ENCODE assay signal across 7 mouse cellular contexts in the genomic region with DNA sequence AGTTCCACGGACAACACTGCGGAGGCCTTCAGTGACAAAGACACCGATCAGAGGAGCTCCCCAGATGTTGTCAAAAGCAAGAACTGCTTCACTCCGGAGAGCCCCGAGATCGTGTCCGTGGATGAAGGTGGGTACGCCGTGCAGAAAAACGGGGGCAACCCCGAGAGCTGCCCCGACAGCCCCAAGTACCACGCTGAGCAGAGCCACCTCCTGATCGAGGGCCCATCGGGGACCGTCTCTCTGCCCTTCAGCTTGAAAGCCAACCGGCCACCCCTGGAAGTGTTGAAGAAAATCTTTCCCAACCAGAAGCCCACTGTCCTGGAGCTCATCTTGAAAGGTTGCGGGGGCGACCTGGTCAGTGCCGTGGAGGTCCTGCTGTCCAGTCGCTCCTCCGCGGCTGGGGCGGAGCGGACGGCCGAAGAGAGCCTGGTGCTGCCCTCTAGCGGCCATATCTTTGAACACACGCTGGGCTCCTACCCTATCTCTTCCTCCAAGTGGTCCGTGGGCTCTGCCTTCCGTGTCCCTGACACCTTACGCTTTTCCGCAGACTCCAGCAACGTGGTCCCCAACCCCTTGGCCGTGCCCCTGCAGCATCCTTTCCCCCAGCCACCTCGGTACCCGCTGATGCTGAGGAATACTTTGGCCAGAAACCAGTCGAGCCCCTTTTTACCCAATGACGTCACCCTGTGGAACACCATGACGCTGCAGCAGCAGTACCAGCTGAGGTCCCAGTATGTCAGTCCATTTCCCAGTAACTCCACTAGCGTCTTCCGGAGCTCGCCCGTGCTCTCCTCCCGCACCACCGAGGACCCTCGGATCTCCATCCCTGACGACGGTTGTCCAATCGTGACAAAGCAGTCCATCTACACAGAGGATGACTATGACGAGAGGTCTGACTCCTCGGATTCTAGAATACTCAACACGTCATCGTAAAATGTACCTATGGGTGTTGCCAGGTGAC. TPM values are rescaled to one million over a fixed set of nuclear protein-coding genes. Genes with fewer than 3 reads are reported as not detected.
DNase-seq lines count a peak whose midpoint lies in the region; ATAC-seq and TF ChIP-seq lines count a peak whose summit lies in the region.

No protein-coding gene starts in this region.

- H3K4me3 ChIP-seq in embryonic facial prominence, embryonic 11.5 days (ENCODE audit: low read depth, low read length): peak overlapping the region; percentile 19; the same call in 1 of the 2 replicates
- H3K4me3 ChIP-seq in heart, embryonic 10.5 days: peak overlapping the region; percentile 50
- H3K4me3 ChIP-seq in liver, adult 2 months (ENCODE audit: insufficient read depth, low read depth, low read length): peak overlapping the region; percentile 25; the same call in 1 of the 2 replicates
- peak overlapping the region; percentile 35 for H3K4me3 ChIP-seq in midbrain, embryonic 16.5 days (ENCODE audit: low read depth, low read length)

- no peak overlapping the region for H3K27ac ChIP-seq in embryonic facial prominence, embryonic 11.5 days (replicated peaks; ENCODE audit: low read depth, low read length)
- no peak overlapping the region for H3K27ac ChIP-seq in heart, embryonic 10.5 days
- no peak overlapping the region for H3K27ac ChIP-seq in liver, adult 2 months (replicated peaks; ENCODE audit: insufficient read depth, low read depth, low read length)
- H3K27ac ChIP-seq in midbrain, embryonic 16.5 days (ENCODE audit: low read length): no peak overlapping the region

- H3K9me3 ChIP-seq in embryonic facial prominence, embryonic 11.5 days (replicated peaks; ENCODE audit: control insufficient read depth, low read length): no peaks in the 10 kb centered on the region
- 0 out of 2 replicates have a peak, but pooled peaks cover 2% of the 10 kb centered on the region for H3K9me3 ChIP-seq in heart, embryonic 10.5 days
- no peaks in the 10 kb centered on the region for H3K9me3 ChIP-seq in midbrain, embryonic 16.5 days (replicated peaks; ENCODE audit: control insufficient read depth, low read length, poor library complexity, severe bottlenecking)

- H3K79me2 ChIP-seq in liver, adult 2 months (ENCODE audit: control insufficient read depth, insufficient read depth, low read length): no peaks in the 10 kb centered on the region

- ATAC-seq in embryonic facial prominence, embryonic 11.5 days (replicated peaks; ENCODE audit: insufficient number of reproducible peaks, low FRiP score, low TSS enrichment, low read depth): peak; percentile 44; the same call in 1 of the 2 replicates
- ATAC-seq in midbrain, embryonic 16.5 days: peak; percentile 66

- peak; percentile 84 for TF ChIP-seq CTCF in liver, adult 2 months (IDR thresholded peaks at IDR 0.05; ENCODE audit: low read depth, low read length)

- H3K36me3 ChIP-seq in embryonic facial prominence, embryonic 11.5 days (replicated peaks; ENCODE audit: control insufficient read depth, insufficient read depth, low read depth, low read length): no peaks in the 10 kb centered on the region
- H3K36me3 ChIP-seq in heart, embryonic 10.5 days: no peaks in the 10 kb centered on the region
- no peaks in the 10 kb centered on the region for H3K36me3 ChIP-seq in liver, adult 2 months (ENCODE audit: control insufficient read depth, insufficient read depth, low read length)
- H3K36me3 ChIP-seq in midbrain, embryonic 16.5 days (ENCODE audit: control insufficient read depth, insufficient read depth, low read length): no peaks in the 10 kb centered on the region

- TF ChIP-seq POLR2A in liver, adult 2 months (IDR thresholded peaks at IDR 0.05; ENCODE audit: extremely low read depth, insufficient read depth, low read length): no peak

- H3K9ac ChIP-seq in embryonic facial prominence, embryonic 11.5 days (replicated peaks; ENCODE audit: low read length): no peak overlapping the region
- peak overlapping the region; percentile 33; the same call in 1 of the 2 replicates for H3K9ac ChIP-seq in liver, adult 2 months (ENCODE audit: low read depth, low read length)
- H3K9ac ChIP-seq in midbrain, embryonic 16.5 days (ENCODE audit: low read depth, low read length): no peak overlapping the region

- 25% methylated on average over 54 of the region's 54 CpGs for WGBS in embryonic facial prominence, embryonic 11.5 days
- WGBS in heart, embryonic 10.5 days: 30% methylated on average over 54 of the region's 54 CpGs
- WGBS in liver, adult 2 months: 27% methylated on average over 54 of the region's 54 CpGs
- 32% methylated on average over 54 of the region's 54 CpGs for WGBS in midbrain, embryonic 16.5 days

- DNase-seq in adrenal gland, postnatal 36 days: peak; percentile 72 to 82
- peak; percentile 79 for DNase-seq in embryonic facial prominence, embryonic 11.5 days (ENCODE audit: low spot score)
- peak; percentile 81 for DNase-seq in heart, embryonic 10.5 days (ENCODE audit: low spot score)
- peak; percentile 58 for DNase-seq in kidney, adult 9 months
- DNase-seq in liver, adult 2 months (ENCODE audit: extremely low read depth, low read depth, low spot score): peak; percentile 28
- DNase-seq in spleen, postnatal 10 days (ENCODE audit: low spot score in 2 of 2): peak; percentile 40 to 74

- peaks cover 64% of the 10 kb centered on the region for H3K27me3 ChIP-seq in embryonic facial prominence, embryonic 11.5 days (ENCODE audit: control insufficient read depth, insufficient read depth, low read length)
- H3K27me3 ChIP-seq in heart, embryonic 10.5 days (ENCODE audit: insufficient read depth, poor library complexity, severe bottlenecking): peaks cover 100% of the 10 kb centered on the region
- no peaks in the 10 kb centered on the region for H3K27me3 ChIP-seq in liver, adult 2 months (ENCODE audit: control insufficient read depth, insufficient read depth, low read length)
- H3K27me3 ChIP-seq in midbrain, embryonic 16.5 days (ENCODE audit: control insufficient read depth, insufficient read depth, low read depth, low read length): peaks cover 74% of the 10 kb centered on the region

- H3K4me2 ChIP-seq in embryonic facial prominence, embryonic 11.5 days (ENCODE audit: low read depth, low read length): peak overlapping the region; percentile 36
- H3K4me2 ChIP-seq in midbrain, embryonic 16.5 days (ENCODE audit: low read length): peak overlapping the region; percentile 51

- no peaks in the 10 kb centered on the region for H3K4me1 ChIP-seq in embryonic facial prominence, embryonic 11.5 days (ENCODE audit: control insufficient read depth, insufficient read depth, low read length)
- H3K4me1 ChIP-seq in heart, embryonic 10.5 days: peaks cover 9% of the 10 kb centered on the region
- peaks cover 7% of the 10 kb centered on the region for H3K4me1 ChIP-seq in liver, adult 2 months (ENCODE audit: control insufficient read depth, insufficient read depth, low read length)
- 0 out of 2 replicates have a peak, but pooled peaks cover 4% of the 10 kb centered on the region for H3K4me1 ChIP-seq in midbrain, embryonic 16.5 days (ENCODE audit: control insufficient read depth, insufficient read depth, low read length)

RNA-seq across cellular contexts. Expression of a gene that starts 12.5 kb away (rescaled TPM):
- total RNA-seq in adrenal gland, postnatal 36 days (2021): not detected
- polyA plus RNA-seq in embryonic facial prominence, embryonic 11.5 days (2014; fragmentation: Nextera tagmentation; extraction: Ambion mirVana): 1.6 and 2.9 TPM in 2 replicates
- polyA plus RNA-seq in heart, embryonic 10.5 days (2016; fragmentation: Nextera tagmentation; extraction: Ambion mirVana): not detected in 2 replicates
- total RNA-seq in liver, adult 2 months (2014; rRNA removed): not detected in 2 replicates
- polyA plus RNA-seq in liver, adult 2 months (2012; rRNA removed): not detected in 2 replicates
- polyA plus RNA-seq in midbrain, embryonic 16.5 days (2015; fragmentation: Nextera tagmentation; extraction: Ambion mirVana): not detected in 2 replicates

RNA-seq across cellular contexts. Expression of a gene that starts 49.6 kb away (rescaled TPM):
- total RNA-seq in adrenal gland, postnatal 36 days (2021): 1 to 10 TPM; 4.3 to 5.1 TPM
- polyA plus RNA-seq in embryonic facial prominence, embryonic 11.5 days (2014; fragmentation: Nextera tagmentation; extraction: Ambion mirVana): 6.1 and 7.4 TPM in 2 replicates
- polyA plus RNA-seq in heart, embryonic 10.5 days (2016; fragmentation: Nextera tagmentation; extraction: Ambion mirVana): 0.44 and 1.7 TPM in 2 replicates
- 0.47 and 0.74 TPM in 2 replicates for total RNA-seq in liver, adult 2 months (2014; rRNA removed)
- 0.31 and 0.42 TPM in 2 replicates for polyA plus RNA-seq in liver, adult 2 months (2012; rRNA removed)
- 0.23 TPM in 1 of 2 replicates, not detected in the other for polyA plus RNA-seq in midbrain, embryonic 16.5 days (2015; fragmentation: Nextera tagmentation; extraction: Ambion mirVana)

Comparison
In these comparisons a context has a peak if more than half of its experiments do, and no peak if none do; other contexts are left out.
1. DNase-seq: peak in every context shown above with its lines; median percentile 81 in heart, embryonic 10.5 days; 79 in embryonic facial prominence, embryonic 11.5 days; 77 in adrenal gland, postnatal 36 days; 58 in kidney, adult 9 months; 57 in spleen, postnatal 10 days; 28 in liver, adult 2 months.